Mouse (Mus musculus): Measurements from ENCODE around the gene Nrg4.

DNA sequence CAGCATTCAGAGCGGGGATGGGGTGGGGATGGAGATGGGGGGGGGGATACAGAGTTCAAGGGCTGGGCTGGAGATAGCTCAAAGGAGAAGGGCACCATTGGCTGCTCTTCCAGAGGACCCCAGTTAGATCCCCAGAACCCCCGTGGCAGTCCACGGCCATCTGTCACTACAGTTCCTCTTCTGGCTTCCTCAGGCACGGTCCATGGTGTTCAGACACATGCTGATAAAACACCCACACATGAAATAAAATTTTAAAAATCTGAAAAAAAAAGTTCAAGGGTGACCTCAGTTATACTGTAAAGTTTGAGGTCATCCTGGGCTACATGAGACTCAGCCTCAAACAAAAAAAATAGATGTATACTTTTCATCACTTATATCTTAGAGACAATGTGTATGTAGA lies 78.2 kb downstream of the Nrg4 start:
- no peak for TF ChIP-seq EP300 (IDR thresholded peaks at IDR 0.05; ENCODE audit: low read depth)
- TF ChIP-seq CTCF (IDR thresholded peaks at IDR 0.05; ENCODE audit: low read depth), result no peak

Measured in liver, embryonic 14.5 days (tissue).